Mouse (Mus musculus): ENCODE data around the gene Arid3b. TPM values are rescaled to one million over a fixed set of nuclear protein-coding genes. Genes with fewer than 3 reads are reported as not detected.

Gene Arid3b
- polyA plus RNA-seq, 1 experiment = 16.6 TPM

GRCm38 (mm10) chr9:57800325-57800975, 36.1 kb downstream of the Arid3b start:
- Histone ChIP-seq H3K4me1 (ENCODE audit: control insufficient read depth, insufficient read depth, low read length) (peaks cover 23% of the 10 kb centered on the region), H3K4me3 (replicated peaks; ENCODE audit: extremely low read depth, low read depth, low read length) (no peak overlapping the region)
- TF ChIP-seq POLR2A (IDR thresholded peaks at IDR 0.05; ENCODE audit: borderline replicate concordance, extremely low read depth, low read depth, low read length) (no peak), CTCF (IDR thresholded peaks at IDR 0.05; ENCODE audit: insufficient read depth, low read length) (no peak)
- WGBS = 66% methylated on average over 9 of the region's 9 CpGs
- DNase-seq = no peak

- H3K4me1 ChIP-seq (ENCODE audit: control insufficient read depth, insufficient read depth, low read length) = peaks cover 16% of the 10 kb centered on the region
- no peak overlapping the region for H3K4me3 ChIP-seq (replicated peaks; ENCODE audit: extremely low read depth, low read depth, low read length)
- WGBS = 14% methylated on average over 10 of the region's 10 CpGs
- no peak for TF ChIP-seq POLR2A (IDR thresholded peaks at IDR 0.05; ENCODE audit: borderline replicate concordance, extremely low read depth, low read depth, low read length)
- TF ChIP-seq CTCF (IDR thresholded peaks at IDR 0.05; ENCODE audit: insufficient read depth, low read length) = no peak
- DNase-seq = no peak
Measured at GRCm38 (mm10) chr9:57798725-57799253, 37.8 kb downstream of the Arid3b start.

- DNase-seq = no peak
- WGBS = 93% methylated on average over 8 of the region's 8 CpGs
- H3K4me3 ChIP-seq (replicated peaks; ENCODE audit: extremely low read depth, low read depth, low read length) = no peak overlapping the region
- TF ChIP-seq CTCF (IDR thresholded peaks at IDR 0.05; ENCODE audit: insufficient read depth, low read length) = no peak
- TF ChIP-seq POLR2A (IDR thresholded peaks at IDR 0.05; ENCODE audit: borderline replicate concordance, extremely low read depth, low read depth, low read length) = no peak
- H3K4me1 ChIP-seq (ENCODE audit: control insufficient read depth, insufficient read depth, low read length) = peaks cover 10% of the 10 kb centered on the region; the same call in 1 of the 2 replicates
Measured at GRCm38 (mm10) chr9:57797456-57797855, 39.1 kb downstream of the Arid3b start.

- WGBS = 68% methylated on average over 3 of the region's 3 CpGs
- Histone ChIP-seq H3K4me3 (replicated peaks; ENCODE audit: extremely low read depth, low read depth, low read length) (no peak overlapping the region), H3K4me1 (ENCODE audit: control insufficient read depth, insufficient read depth, low read length) (no peaks in the 10 kb centered on the region)
- no peak for DNase-seq
- TF ChIP-seq POLR2A (IDR thresholded peaks at IDR 0.05; ENCODE audit: borderline replicate concordance, extremely low read depth, low read depth, low read length) = no peak
- no peak for TF ChIP-seq CTCF (IDR thresholded peaks at IDR 0.05; ENCODE audit: insufficient read depth, low read length)
Measured at GRCm38 (mm10) chr9:57789733-57790132, 46.9 kb downstream of the Arid3b start.

- 84% methylated on average over 3 of the region's 3 CpGs for WGBS
- Histone ChIP-seq H3K4me1 (ENCODE audit: control insufficient read depth, insufficient read depth, low read length) (no peaks in the 10 kb centered on the region), H3K4me3 (replicated peaks; ENCODE audit: extremely low read depth, low read depth, low read length) (no peak overlapping the region)
- no peak for DNase-seq
- no peak for TF ChIP-seq CTCF (IDR thresholded peaks at IDR 0.05; ENCODE audit: insufficient read depth, low read length)
- TF ChIP-seq POLR2A (IDR thresholded peaks at IDR 0.05; ENCODE audit: borderline replicate concordance, extremely low read depth, low read depth, low read length) = no peak
Measured at GRCm38 (mm10) chr9:57782656-57783055, 53.9 kb downstream of the Arid3b start.

GRCm38 (mm10) chr9:57775736-57776135, 60.9 kb downstream of the Arid3b start:
- WGBS = 68% methylated on average over 4 of the region's 4 CpGs
- Histone ChIP-seq H3K4me3 (replicated peaks; ENCODE audit: extremely low read depth, low read depth, low read length) (no peak overlapping the region), H3K4me1 (ENCODE audit: control insufficient read depth, insufficient read depth, low read length) (no peaks in the 10 kb centered on the region)
- DNase-seq = no peak
- TF ChIP-seq POLR2A (IDR thresholded peaks at IDR 0.05; ENCODE audit: borderline replicate concordance, extremely low read depth, low read depth, low read length) = no peak
- no peak for TF ChIP-seq CTCF (IDR thresholded peaks at IDR 0.05; ENCODE audit: insufficient read depth, low read length)

GRCm38 (mm10) chr9:57775026-57775425, 61.6 kb downstream of the Arid3b start:
- Histone ChIP-seq H3K4me1 (ENCODE audit: control insufficient read depth, insufficient read depth, low read length) (no peaks in the 10 kb centered on the region), H3K4me3 (replicated peaks; ENCODE audit: extremely low read depth, low read depth, low read length) (no peak overlapping the region)
- TF ChIP-seq POLR2A (IDR thresholded peaks at IDR 0.05; ENCODE audit: borderline replicate concordance, extremely low read depth, low read depth, low read length) (no peak), CTCF (IDR thresholded peaks at IDR 0.05; ENCODE audit: insufficient read depth, low read length) (no peak)
- 75% methylated on average over 5 of the region's 5 CpGs for WGBS
- no peak for DNase-seq

- DNase-seq = no peak
- 0% methylated on average over 1 of the region's 1 CpGs for WGBS
- H3K4me1 ChIP-seq (ENCODE audit: control insufficient read depth, insufficient read depth, low read length) = no peaks in the 10 kb centered on the region
- TF ChIP-seq POLR2A (IDR thresholded peaks at IDR 0.05; ENCODE audit: borderline replicate concordance, extremely low read depth, low read depth, low read length) (no peak), CTCF (IDR thresholded peaks at IDR 0.05; ENCODE audit: insufficient read depth, low read length) (no peak)
- H3K4me3 ChIP-seq (replicated peaks; ENCODE audit: extremely low read depth, low read depth, low read length) = no peak overlapping the region
Measured at GRCm38 (mm10) chr9:57774168-57774567, 62.4 kb downstream of the Arid3b start.

GRCm38 (mm10) chr9:57773754-57774153, 62.8 kb downstream of the Arid3b start:
- no peak for DNase-seq
- TF ChIP-seq POLR2A (IDR thresholded peaks at IDR 0.05; ENCODE audit: borderline replicate concordance, extremely low read depth, low read depth, low read length) (no peak), CTCF (IDR thresholded peaks at IDR 0.05; ENCODE audit: insufficient read depth, low read length) (no peak)
- 61% methylated on average over 3 of the region's 3 CpGs for WGBS
- Histone ChIP-seq H3K4me3 (replicated peaks; ENCODE audit: extremely low read depth, low read depth, low read length) (no peak overlapping the region), H3K4me1 (ENCODE audit: control insufficient read depth, insufficient read depth, low read length) (no peaks in the 10 kb centered on the region)

GRCm38 (mm10) chr9:57770836-57771235, 65.8 kb downstream of the Arid3b start:
- Histone ChIP-seq H3K4me3 (replicated peaks; ENCODE audit: extremely low read depth, low read depth, low read length) (no peak overlapping the region), H3K4me1 (ENCODE audit: control insufficient read depth, insufficient read depth, low read length) (peaks cover 4% of the 10 kb centered on the region; the same call in 1 of the 2 replicates)
- 87% methylated on average over 2 of the region's 2 CpGs for WGBS
- TF ChIP-seq CTCF (IDR thresholded peaks at IDR 0.05; ENCODE audit: insufficient read depth, low read length) (no peak), POLR2A (IDR thresholded peaks at IDR 0.05; ENCODE audit: borderline replicate concordance, extremely low read depth, low read depth, low read length) (no peak)
- no peak for DNase-seq
